Mouse (Mus musculus) thymus, adult 2 months (tissue): ENCODE results near the gene Timm10.

Experiments
- CTCF ChIP-seq: fragments of 200-500 bp; IDR thresholded peaks from 2 replicates; pipeline ENCODE4 v1.5.1; 2012; ENCODE audit warnings: mild to moderate bottlenecking, control low read depth, low read length, moderate library complexity, borderline replicate concordance; ENCODE audit not compliant: control insufficient read depth, poor library complexity, insufficient read depth; ENCODE audit errors: extremely low read depth
- POLR2A ChIP-seq: fragments of 200-500 bp; IDR thresholded peaks from 2 replicates; pipeline ENCODE4 v1.6.1; 2012; ENCODE audit warnings: mild to moderate bottlenecking, low read length, control low read depth, moderate library complexity; ENCODE audit not compliant: control insufficient read depth, poor library complexity, insufficient read depth; ENCODE audit errors: extremely low read depth

DNA sequence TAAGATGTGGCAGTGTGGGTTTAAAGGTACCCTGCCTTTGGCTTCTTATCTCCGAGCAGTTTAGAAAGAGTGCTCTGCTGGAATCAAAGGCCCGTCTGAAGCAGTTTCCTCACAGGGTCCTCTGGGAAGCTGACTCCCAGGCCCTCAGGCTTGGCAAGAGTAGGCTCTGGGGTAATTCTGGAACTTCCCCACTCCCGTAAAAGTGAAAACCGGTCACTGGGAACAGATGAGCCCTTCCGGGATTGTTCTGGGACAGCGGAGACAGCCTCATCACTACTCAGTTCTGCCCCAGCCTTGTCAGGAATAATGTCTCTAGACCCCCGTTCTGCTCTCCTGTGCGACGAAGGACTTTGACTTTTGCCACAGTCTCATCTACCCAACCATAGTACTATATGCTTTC lies 36.4 kb upstream of the Timm10 start:
- TF ChIP-seq CTCF (no peak), POLR2A (no peak)
